Mouse (Mus musculus) small intestine, adult 2 months (tissue): ENCODE data around the gene Wdr81. TPM values are rescaled to one million over a fixed set of nuclear protein-coding genes. Genes with fewer than 3 reads are reported as not detected.

Source experiments
- H3K27ac ChIP-seq: fragments of 200-500 bp; 2 replicates; pipeline ENCODE4 v1.5.1; 2012; ENCODE audit warnings: low read depth, low read length, control low read depth, inconsistent platforms; ENCODE audit not compliant: insufficient read depth
- H3K27me3 ChIP-seq: fragments of 200-500 bp; 2 replicates; pipeline ENCODE4 v1.6.1; 2012; ENCODE audit warnings: mild to moderate bottlenecking, moderate library complexity, low read length, inconsistent platforms; ENCODE audit not compliant: control insufficient read depth, insufficient read depth
- H3K36me3 ChIP-seq: fragments of 200-500 bp; 2 replicates; pipeline ENCODE4 v1.6.1; 2012; ENCODE audit warnings: mild to moderate bottlenecking, low read length, control low read depth, inconsistent platforms; ENCODE audit not compliant: control insufficient read depth, insufficient read depth
- H3K4me1 ChIP-seq: fragments of 200-500 bp; 2 replicates; pipeline ENCODE4 v1.6.1; 2012; ENCODE audit warnings: low read length, inconsistent platforms, mixed read lengths; ENCODE audit not compliant: control insufficient read depth, insufficient read depth, insufficient read length
- H3K4me3 ChIP-seq: fragments of 200-500 bp; 2 replicates; pipeline ENCODE4 v1.5.1; 2012; ENCODE audit warnings: low read depth, mild to moderate bottlenecking, control low read depth, inconsistent platforms, low read length, moderate library complexity
- CTCF ChIP-seq: fragments of 200-500 bp; IDR thresholded peaks from 2 replicates; pipeline ENCODE4 v1.5.1; 2012; ENCODE audit warnings: low read depth, mild to moderate bottlenecking, control low read depth, inconsistent platforms, low read length, moderate library complexity, mixed read lengths; ENCODE audit not compliant: insufficient replicate concordance, insufficient read length; ENCODE audit errors: extremely low read depth
- POLR2A ChIP-seq: fragments of 200-500 bp; IDR thresholded peaks from 2 replicates; pipeline ENCODE4 v1.6.1; 2012; ENCODE audit warnings: low read depth, mild to moderate bottlenecking, control low read depth, inconsistent platforms, low read length, moderate library complexity
- WGBS: fragments of 180-500 bp; shearing (Covaris S2); methylation state at CpG from one replicate; pipeline ENCODE4 v1.1.7; 2018; 5-methylcytosine and 5-hydroxymethylcytosine counted together
- polyA plus RNA-seq: library from polyadenylated mRNA; depleted of rRNA; stranded (reverse); fragments of >200 nt; gene quantifications from 2 replicates; pipeline ENCODE4 v1.2.3, GENCODE M21; 2012; rRNA removed

The Wdr81 gene
- 8.3 and 18.3 TPM in 2 replicates for polyA plus RNA-seq

GRCm38 (mm10) chr11:75453991-75454930, at the start of gene Wdr81:
Gene Wdr81, minus strand, starts transcription at chr11:75454717.
- H3K27ac ChIP-seq: peak within 1 kb of the TSS; percentile 73
- WGBS: 2% methylated on average over 56 of the region's 56 CpGs
- H3K4me1 ChIP-seq: peaks cover 21% of the 10 kb centered on the region; the same call in 1 of the 2 replicates
- TF ChIP-seq POLR2A (peak; percentile 52), CTCF (peak; percentile 47; the same call in 1 of the 2 replicates)
- no peaks in the 10 kb centered on the region for H3K27me3 ChIP-seq
- H3K4me3 ChIP-seq: peak within 1 kb of the TSS; percentile 75
- peaks cover 13% of the 10 kb centered on the region for H3K36me3 ChIP-seq

- Histone ChIP-seq H3K27me3 (no peaks in the 10 kb centered on the region), H3K4me3 (no peak overlapping the region), H3K27ac (no peak overlapping the region), H3K4me1 (no peaks in the 10 kb centered on the region), H3K36me3 (peaks cover 89% of the 10 kb centered on the region)
- 22% methylated on average over 1 of the region's 1 CpGs for WGBS
- TF ChIP-seq CTCF: no peak
- no peak for TF ChIP-seq POLR2A
These were observed 43.6 kb upstream of the Wdr81 start for GRCm38 (mm10) chr11:75498126-75498525.

- Histone ChIP-seq H3K36me3 (peaks cover 90% of the 10 kb centered on the region), H3K4me3 (no peak overlapping the region), H3K27me3 (no peaks in the 10 kb centered on the region), H3K4me1 (no peaks in the 10 kb centered on the region), H3K27ac (no peak overlapping the region)
- 84% methylated on average over 10 of the region's 10 CpGs for WGBS
- TF ChIP-seq POLR2A (no peak), CTCF (no peak)
These were observed 40.0 kb upstream of the Wdr81 start for GRCm38 (mm10) chr11:75494296-75495049.

- 19% methylated on average over 6 of the region's 6 CpGs for WGBS
- Histone ChIP-seq H3K27ac (no peak overlapping the region), H3K27me3 (no peaks in the 10 kb centered on the region)
These were observed 33.0 kb upstream of the Wdr81 start for GRCm38 (mm10) chr11:75487496-75487895.

GRCm38 (mm10) chr11:75486601-75487285, 32.2 kb upstream of the Wdr81 start, which contains the start of gene Prpf8:
Gene Prpf8, plus strand, starts transcription at chr11:75486816.
- Histone ChIP-seq H3K36me3 (peaks cover 23% of the 10 kb centered on the region), H3K27ac (peak within 1 kb of the TSS; percentile 17; the same call in 1 of the 2 replicates), H3K27me3 (no peaks in the 10 kb centered on the region), H3K4me1 (peaks cover 6% of the 10 kb centered on the region; the same call in 1 of the 2 replicates), H3K4me3 (peak within 1 kb of the TSS; percentile 76)
- peak; percentile 36 for TF ChIP-seq POLR2A
- TF ChIP-seq CTCF: no peak
- WGBS: under 1% methylated on average over 52 of the region's 52 CpGs

More at GRCm38 (mm10) chr11:75487496-75487895, 33.0 kb upstream of the Wdr81 start:
- peak overlapping the region; percentile 53 for H3K4me3 ChIP-seq
- TF ChIP-seq POLR2A (no peak), CTCF (no peak)
- peaks cover 31% of the 10 kb centered on the region for H3K36me3 ChIP-seq
- H3K4me1 ChIP-seq: peaks cover 6% of the 10 kb centered on the region; the same call in 1 of the 2 replicates

DNA sequence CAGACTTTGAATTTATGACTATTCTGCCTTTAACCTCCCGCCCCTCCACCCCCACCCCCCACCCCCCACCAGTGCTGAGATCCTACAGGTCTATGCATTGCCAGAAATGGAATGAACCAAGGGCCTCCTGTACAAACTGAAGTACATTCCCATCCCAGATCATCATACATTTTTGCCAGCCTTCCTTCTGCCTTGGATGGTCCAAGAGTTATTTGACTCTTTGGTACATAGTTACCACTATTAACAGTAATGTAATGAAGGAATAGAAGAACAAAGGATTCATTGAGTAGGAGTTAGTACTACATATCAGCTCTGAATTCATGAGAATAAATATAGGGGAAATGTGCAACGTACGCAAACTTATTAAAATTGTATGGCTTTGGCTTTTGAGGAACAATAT, 31.7 kb upstream of the Wdr81 start:
- Histone ChIP-seq H3K4me3 (no peak overlapping the region), H3K4me1 (peaks cover 6% of the 10 kb centered on the region; the same call in 1 of the 2 replicates), H3K36me3 (peaks cover 18% of the 10 kb centered on the region), H3K27me3 (no peaks in the 10 kb centered on the region), H3K27ac (no peak overlapping the region)
- TF ChIP-seq CTCF: no peak
- WGBS: 22% methylated on average over 3 of the region's 3 CpGs
